Mouse (Mus musculus): ENCODE measurements around the gene Adh5.

Adh5 gene

DNA sequence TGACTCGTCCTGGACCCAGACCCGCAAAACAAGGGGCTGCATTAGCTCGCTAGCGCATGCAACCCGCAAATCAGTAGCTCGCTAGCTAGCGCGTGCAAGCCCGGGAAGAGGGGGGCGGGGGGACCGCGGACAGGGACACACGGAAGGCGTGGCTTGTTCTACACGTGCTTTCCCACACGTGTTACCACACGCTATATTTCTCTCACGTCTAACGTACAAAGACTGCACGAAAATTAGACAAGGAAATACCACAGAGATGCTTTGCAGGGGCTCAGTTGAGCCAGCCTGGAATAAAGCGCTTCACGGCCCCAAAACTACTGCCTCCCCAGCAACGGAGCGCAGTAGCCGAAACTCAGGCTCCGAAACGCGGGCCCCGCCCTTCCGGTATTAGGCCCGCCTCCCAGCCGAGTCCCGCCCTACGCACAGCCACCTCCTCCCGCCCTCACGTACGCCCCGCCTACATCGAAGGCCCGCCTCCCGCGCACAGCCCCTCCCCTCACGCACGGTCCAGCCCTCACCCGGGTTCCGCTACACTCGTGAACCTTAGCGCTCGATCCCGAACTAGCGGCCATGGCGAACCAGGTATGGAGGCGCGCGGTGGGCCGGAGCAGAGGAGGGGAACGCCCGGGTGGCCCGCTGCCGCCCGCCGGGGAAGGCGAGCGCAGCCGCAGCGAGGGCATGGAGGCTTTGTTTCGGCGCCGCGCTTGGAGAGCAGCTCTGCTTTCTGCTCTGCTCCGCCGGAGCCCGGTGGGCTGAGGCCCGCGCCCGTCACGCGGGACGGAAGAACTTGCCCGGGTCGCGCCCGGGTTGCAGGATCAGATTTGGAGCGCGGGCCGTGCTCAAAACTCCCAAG lies at the start of gene Adh5:
Gene Adh5 (plus strand): TSS at position 482 of the 853 bp plus-strand sequence.
- peak; percentile 94 to 97 for DNase-seq (ENCODE audit: inconsistent age in 2 of 2, low spot score in 1 of 2)

DNA sequence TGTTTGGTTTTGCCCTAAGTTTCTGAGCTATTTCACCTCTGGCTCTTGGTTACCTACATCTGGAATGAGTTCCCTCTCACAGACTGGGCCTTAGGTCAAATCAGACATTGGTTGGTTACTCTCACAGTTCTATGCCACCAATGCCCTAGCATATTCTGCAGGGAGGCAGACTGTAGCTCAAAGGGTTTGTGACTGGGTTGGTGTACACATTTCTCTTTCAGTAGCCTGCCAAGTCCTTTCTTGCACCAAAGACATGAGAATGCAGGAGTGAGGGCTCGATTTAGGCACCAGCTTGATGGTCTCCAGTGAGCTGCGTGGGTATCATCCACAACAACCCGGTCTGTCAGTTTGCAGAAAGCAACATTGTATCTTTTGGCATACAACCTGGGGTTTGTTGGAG lies 38.0 kb upstream of the Adh5 start:
- DNase-seq (ENCODE audit: inconsistent age in 2 of 2, low spot score in 1 of 2): no peak

DNA sequence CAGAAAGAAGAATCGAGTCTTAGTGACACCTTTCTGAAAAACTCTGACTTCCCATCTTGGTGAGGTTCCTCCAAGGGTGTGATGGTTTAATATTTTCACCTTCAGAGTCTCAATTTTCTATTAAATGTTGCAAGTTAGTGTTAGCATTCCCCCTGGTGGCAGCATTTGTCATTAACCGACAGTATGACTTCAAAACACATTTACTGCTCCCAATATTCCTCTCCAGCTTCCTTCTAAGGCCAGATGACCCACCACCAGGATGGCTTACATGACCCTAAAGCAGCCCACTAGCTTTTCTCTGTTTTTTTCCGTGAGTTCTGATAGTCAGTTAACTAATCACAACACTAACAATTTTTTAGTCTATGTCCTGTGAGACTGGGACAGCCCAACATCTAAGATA lies 37.6 kb upstream of the Adh5 start:
- peak; percentile 18 to 84 for DNase-seq (ENCODE audit: inconsistent age in 2 of 2, low spot score in 1 of 2)

DNA sequence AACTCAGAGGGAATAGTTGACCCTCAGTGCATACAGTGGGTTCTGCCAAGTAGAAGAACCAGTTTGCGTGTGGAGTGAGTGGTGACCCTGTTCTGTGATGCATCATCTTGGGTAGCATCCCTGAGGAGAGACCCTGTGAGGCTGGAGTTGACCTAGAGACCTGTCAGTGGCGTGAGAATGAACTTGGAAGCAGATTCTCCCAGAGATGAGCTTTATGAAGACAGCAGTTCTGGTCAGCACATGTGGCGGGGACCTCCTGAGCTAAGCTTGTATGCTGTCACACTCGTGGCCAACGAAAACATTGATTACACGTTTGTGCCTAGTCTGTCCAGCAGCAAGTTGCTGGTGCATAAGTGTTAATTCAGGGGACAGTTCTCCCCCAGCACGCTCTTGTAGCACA lies 37.1 kb upstream of the Adh5 start:
- no peak for DNase-seq (ENCODE audit: inconsistent age in 2 of 2, low spot score in 1 of 2)

DNA sequence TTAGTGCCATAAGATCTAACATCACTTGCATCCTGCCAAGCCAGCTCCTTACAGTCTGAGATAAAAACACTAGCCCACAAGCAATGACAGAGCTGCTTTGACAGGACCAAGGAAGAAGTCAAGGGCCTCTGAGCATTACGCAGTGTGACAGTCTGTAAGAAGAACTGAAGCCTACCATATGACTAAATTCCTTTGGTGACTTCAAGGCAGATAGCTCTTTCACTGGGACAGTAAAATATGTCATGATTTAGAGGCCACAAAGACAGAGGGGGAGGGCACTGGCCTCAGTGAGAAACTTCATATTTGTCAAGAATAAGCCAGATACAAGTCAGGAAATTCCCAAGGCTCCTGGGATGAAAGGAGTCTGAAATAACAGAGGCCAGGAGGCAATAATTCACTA lies 35.0 kb upstream of the Adh5 start:
- peak; percentile 34 to 84 for DNase-seq (ENCODE audit: inconsistent age in 2 of 2, low spot score in 1 of 2)

DNA sequence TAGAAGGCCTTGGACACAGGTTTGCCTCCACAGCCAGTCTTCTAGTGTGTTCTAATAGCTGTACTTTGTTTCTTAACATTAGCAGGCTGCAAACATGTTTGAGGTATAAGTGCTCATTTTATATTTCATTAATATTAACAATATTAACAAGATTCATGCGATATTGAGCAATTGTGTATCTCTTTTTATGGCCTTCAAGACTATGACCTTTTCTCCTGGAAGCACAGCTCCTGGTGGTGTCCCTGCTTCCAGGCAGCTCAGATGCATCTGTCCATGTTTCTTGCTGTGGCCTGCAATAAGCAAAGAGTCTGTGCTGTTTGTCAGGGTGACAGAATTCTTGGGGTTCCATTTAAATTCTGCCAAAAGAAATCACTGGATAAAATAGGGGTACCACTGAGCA lies 33.3 kb upstream of the Adh5 start:
- no peak for DNase-seq (ENCODE audit: inconsistent age in 2 of 2, low spot score in 1 of 2)

DNA sequence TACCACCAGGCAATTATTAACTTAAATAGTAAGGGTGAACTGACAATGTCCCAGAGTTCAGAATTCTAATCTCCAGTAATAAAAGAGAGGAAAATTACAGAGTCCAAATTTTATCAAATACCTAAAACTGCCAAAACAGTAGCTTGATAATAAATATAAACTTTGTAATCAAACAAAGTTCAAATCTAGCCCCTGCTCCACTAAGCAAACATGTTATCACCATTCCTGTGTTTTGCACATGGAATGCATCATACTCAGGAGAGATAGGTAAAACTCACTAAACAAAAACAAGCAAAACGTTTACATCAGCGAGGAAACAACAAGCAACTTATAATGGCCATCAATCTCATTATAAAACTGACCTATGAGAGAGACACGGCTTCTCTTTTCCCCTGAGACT lies 32.7 kb upstream of the Adh5 start:
- DNase-seq (ENCODE audit: inconsistent age in 2 of 2, low spot score in 1 of 2): no peak

DNA sequence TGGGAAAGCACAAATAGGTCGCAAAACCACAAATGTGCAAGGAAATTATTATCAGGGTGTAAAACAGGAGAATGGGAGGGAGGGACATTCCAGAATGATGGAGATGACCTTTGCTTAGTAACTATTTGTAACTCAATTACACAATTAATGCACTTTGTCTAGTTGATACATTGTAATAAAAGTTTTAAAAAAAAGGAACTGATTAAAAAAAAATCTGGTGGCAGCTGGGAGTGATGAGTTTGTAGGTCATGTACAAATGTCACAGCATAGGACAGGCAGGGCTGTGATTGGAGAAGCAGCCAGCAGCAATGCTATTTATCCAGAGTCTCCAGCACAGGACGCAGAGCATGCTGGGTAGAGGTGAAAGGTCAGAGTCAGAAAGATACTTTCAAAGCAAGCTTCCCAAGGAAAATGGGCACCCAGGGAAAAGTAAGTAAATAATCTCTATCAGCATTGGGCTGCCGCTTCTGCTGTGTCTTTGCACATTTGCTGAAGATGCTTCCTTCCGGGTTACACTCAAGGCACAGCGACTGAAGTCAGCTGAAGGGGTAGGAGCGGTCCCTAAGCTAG lies 27.7 kb upstream of the Adh5 start, which contains the start of gene Adh4:
Gene Adh4 (plus strand): TSS at position 346 of the 570 bp plus-strand sequence.
- DNase-seq (ENCODE audit: inconsistent age in 2 of 2, low spot score in 1 of 2): no peak

DNA sequence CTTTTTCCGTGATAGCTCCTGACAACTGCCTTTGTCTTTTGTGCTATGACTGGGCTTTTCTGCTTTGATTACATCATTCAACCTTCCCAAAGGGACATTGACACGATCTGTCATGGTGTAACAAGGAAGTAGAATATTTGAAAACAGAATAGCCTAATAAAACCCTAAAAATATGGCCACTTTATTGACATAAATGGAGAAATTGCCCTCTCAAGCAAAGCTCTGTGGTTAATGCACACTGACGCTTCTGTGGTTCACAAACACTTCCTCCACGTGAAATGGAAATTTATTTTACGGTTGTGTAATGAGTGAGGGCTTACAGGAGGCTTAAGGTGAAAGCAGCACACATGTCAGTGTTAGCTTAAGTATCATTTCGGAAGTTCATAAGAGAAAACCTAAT lies 23.5 kb upstream of the Adh5 start:
- DNase-seq (ENCODE audit: inconsistent age in 2 of 2, low spot score in 1 of 2): no peak

DNA sequence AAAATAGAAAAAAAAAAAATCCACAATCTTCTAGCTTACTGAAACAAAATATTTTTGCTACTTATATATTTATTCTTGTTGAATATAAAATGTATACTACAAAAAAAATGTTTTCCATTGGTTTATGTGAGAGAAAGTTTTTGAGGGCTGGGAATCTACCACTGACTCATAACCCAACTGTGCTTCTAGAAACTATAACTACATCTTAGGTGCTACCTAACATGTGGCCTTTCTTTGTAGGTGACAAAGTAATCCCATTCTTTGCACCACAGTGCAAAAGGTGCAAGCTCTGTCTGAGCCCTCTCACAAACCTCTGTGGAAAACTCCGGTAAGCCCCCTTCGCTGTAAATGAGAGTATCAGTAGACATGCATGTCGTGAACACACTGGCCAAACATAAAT lies 22.5 kb upstream of the Adh5 start:
- DNase-seq (ENCODE audit: inconsistent age in 2 of 2, low spot score in 1 of 2): no peak

DNA sequence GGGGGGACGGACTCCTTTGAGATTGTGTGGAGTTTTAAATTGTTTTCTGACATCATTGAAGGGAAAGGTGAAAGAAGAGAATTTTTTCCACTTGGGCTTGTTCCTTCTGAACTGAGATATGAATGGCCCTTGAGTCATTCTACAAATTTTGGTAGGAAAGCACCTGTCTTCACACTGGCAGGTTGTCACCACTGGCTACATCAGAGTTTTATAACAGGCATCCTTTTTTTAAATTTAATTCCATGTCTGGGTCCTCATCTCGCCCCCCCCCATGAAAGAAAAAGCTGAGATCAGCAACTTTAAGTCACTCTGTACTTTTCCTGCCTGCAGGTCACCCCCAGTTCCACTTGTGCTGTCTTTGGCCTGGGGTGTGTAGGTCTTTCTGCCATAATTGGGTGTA lies 19.2 kb upstream of the Adh5 start:
- DNase-seq (ENCODE audit: inconsistent age in 2 of 2, low spot score in 1 of 2): no peak

DNA sequence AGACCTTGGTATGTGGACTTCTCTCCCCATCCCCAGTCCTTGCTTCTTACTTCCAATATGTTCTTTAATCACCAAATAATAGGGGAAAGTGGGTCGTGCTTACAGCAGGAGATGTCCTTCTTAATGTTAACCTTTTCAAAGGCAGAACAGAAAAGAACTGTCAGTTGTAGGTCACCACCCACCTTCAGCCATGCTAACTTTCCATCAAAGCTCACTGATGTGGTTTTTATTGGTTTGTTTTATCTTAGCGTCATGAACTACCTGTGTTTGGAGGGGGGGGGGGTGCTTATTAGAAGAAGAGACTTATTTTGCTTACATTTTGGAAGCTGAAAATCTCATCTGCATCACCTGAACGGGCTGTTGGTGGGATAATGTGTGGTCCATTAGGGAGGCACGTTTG lies 18.6 kb upstream of the Adh5 start:
- no peak for DNase-seq (ENCODE audit: inconsistent age in 2 of 2, low spot score in 1 of 2)

DNA sequence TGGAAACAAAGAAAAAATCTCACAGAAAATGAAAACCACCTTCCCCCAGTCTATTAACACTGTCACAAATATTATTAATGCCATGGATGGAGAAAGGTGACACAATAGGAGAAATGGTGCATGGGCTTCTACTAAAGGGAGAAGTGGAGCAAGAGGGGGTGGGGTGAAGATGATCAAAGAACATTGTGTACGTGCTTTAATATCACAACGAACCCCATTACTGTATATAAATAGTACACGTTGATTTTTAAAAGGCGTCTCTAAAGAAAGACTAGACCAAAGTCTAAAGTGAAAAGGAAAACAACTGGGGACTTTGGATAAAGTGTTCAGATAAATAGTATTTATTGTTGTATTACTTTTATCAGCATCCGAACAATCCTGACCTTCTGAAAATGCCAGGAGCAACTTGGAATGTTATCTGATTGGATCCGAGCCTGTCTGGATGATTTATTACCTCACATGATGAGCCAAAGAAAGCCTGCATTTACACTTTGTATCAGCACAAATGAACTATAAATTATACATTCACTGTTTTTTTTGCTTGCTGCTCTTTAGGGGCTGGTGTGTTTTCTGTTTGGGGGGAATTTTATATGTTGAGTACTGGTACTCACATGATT lies 12.4 kb upstream of the Adh5 start:
- DNase-seq (ENCODE audit: inconsistent age in 2 of 2, low spot score in 1 of 2): peak in 1 of 2 experiments; percentile 74

DNA sequence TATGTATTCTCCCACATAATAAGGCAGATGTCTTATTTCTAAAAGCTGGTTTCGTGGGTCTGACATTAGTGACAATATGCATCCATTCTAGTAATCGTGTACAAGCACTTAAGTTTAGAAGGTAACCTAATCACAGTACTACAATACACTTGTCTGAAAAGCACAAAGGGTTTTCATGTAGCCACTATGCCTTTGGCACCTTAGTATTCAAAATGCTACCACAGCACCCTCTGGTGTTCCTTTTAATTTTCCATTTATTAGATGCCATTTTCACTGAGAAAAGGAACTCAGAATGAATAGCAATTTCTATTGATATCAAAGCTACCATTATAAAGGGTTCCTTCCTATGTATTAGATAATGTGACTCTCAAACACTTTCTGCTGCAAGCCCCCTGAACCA lies 11.1 kb upstream of the Adh5 start:
- DNase-seq (ENCODE audit: inconsistent age in 2 of 2, low spot score in 1 of 2): peak in 1 of 2 experiments; percentile 81

DNA sequence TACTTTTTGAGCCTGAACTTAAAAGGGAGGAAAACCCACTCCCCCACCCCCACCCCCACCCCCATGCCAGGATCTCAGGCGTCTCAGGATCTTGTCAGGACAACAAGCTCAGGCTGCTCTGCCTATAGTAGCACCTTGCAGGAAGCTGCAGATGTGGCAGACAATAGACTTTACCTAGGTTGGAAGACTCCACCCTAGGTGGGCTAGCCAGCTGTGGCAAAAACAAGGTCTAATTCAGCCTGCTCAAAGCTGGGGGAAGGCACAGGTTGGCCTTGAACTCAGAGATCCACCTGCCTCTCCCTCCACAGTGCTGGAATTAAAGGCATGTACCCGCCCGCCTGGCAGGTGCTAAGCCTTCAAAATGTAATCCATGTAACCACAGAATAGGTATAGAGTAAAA lies 4.2 kb upstream of the Adh5 start:
- DNase-seq (ENCODE audit: inconsistent age in 2 of 2, low spot score in 1 of 2): no peak

DNA sequence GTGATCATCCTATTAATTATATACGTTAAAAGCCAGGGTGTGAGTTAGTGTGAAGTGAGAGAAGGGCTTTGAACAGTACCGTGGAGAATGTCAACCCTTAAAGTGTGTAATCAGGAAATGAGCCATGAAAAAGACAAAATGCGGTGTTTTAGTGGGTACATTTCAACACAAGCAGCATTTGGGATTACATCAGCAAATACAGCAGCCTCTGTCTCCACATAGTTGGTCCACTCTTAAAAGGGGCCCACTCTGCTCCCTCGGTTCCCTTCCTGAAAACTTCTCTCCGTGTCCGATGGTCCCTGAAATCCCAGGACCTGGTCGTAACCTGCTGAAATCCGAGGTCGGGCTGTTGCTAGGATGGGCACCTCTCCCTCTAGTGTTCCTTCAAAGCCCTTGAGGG lies 690 bp upstream of the Adh5 start:
- no peak for DNase-seq (ENCODE audit: inconsistent age in 2 of 2, low spot score in 1 of 2)

DNA sequence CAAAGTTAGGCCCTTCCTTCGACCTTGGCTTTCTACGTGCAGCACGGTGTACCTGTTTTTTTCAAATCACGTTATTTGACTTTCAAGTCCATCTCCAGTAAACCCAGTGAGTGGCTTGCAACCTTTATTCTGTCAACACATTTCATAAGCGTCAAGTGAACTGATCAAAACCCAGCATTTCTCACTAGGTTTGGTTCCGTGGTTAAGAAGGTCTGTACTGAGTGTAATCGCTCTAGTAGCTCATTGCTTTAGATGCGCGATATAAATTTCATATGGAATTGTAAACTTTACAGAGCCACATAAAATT lies 525 bp downstream of the Adh5 start:
- no peak for DNase-seq (ENCODE audit: inconsistent age in 2 of 2, low spot score in 1 of 2)

DNA sequence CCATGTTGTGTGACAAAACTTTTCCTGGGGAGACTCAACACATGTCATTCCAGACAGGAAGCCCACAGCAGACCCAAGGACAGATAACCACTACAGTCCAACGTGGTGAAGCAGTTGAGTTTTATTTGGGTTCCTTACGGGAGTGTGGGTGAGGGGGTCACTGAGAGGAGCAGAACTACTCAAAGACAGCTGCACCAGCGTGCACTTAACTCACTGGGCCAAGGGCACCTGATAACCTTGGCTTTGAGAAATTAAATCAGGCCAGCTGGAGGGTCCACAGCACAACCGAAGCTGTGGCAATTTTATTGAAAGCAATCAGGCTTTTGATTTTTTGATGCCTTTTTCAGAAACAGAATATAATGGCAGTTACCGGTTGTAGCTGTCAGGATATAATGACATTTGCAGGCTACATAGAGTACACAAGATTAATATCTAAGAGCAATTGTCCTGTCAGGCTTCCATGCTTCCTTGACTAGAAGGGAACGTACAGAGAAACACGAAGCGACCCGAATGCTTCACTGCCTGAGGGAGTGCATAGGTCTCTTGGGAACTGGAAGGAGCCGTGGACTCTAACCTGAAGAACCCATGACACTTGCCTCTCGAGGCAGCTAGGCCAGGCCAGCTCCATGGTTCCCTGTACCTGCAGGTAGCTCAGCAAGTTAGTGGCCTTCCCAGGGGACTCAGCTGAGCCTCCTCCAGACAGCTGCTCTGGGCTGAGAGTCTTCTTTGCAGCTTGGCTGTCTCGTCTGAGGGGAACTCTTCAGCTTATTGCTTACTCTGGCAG lies 5.4 kb downstream of the Adh5 start:
- DNase-seq (ENCODE audit: inconsistent age in 2 of 2, low spot score in 1 of 2): peak in 1 of 2 experiments; percentile 59

DNA sequence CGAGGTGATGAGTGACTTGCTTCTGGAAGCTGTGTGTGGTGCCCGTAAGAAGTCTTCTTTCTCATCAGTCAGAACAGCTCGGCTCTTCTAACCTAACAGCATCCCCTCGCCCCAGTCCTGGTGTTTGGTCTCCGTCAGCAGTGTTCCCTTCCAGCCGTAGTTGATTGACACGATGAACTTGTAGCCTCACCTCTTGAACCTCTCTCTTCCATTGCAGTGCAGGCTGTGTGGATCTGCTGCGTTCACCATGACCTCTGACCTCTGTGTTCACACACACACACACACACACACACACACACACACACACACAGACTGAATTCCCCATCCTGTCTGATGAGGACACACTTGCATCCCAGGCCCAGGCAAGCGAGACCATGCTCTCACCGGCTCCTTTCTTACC lies 9.3 kb downstream of the Adh5 start:
- DNase-seq (ENCODE audit: inconsistent age in 2 of 2, low spot score in 1 of 2): no peak

DNA sequence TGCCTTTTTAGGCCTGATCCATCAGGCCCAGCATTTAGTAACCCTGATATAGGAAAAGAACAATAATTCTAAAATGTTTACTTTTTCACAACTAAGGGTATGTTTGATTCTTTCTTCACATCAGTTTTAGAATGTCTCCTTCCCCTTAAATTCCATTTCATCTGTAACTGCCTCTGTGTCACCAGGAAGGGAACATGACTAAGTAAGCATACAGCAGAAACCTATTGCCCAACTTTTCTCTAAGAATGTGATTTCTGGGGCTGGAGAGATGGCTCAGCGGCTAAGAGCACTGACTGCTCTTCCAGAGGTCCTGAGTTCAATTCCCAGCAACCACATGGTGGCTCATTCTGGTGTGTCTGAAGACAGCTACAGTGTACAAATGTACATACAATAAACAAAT lies 11.3 kb downstream of the Adh5 start:
- DNase-seq (ENCODE audit: inconsistent age in 2 of 2, low spot score in 1 of 2): no peak

DNA sequence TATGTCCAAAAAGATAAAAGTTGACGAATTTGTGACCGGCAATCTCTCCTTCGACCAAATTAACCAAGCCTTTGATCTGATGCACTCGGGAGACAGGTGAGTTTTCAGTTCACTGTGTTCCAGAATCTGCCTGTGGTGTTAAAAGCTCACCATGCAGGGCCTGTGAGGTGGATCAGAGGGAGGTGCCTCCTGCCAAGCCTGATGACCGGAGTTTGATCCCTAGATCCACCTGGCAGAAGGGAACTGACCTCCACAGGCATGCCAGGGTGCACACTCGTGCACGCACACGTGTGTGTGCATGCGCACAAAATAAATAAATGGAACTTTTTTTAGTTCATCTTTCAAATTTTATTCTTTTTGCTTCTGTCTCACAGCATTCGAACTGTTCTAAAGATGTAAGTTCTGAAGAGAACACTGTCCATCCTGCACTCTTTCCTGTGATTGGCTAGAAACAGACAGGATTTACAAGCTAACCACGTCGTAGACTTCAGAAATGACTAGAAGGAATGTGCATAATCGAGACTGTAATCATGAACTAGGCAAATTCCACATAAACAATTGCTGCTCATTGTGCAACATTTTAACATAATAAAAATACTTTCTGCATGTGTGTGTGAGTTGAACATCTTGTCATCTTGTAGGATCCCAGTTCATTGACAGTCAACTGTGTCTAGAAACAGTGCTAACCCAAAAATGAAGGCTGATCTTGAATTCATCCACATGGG lies 12.0 kb downstream of the Adh5 start:
- DNase-seq (ENCODE audit: inconsistent age in 2 of 2, low spot score in 1 of 2): no peak

All from adrenal gland, adult (tissue).